Mouse (Mus musculus): Measurements from ENCODE around the gene Gucy2c.
"Not testable (repeated sequence)": the region's sequence is repeated elsewhere in the genome, so short reads cannot be mapped to it uniquely, and the experiment has no call there.

Gucy2c gene

GRCm38 (mm10) chr6:136803739-136804633, 22.4 kb upstream of the Gucy2c start, which contains the start of gene Hist4h4:
Gene Hist4h4, minus strand, starts transcription at chr6:136804415.
- DNase-seq (ENCODE audit: low read depth, low spot score), result peak; percentile 92

GRCm38 (mm10) chr6:136803093-136803738, 21.7 kb upstream of the Gucy2c start:
- DNase-seq (ENCODE audit: low read depth, low spot score), result no peak

- DNase-seq (ENCODE audit: low read depth, low spot score), result no peak
Observed at GRCm38 (mm10) chr6:136801274-136801673, 19.7 kb upstream of the Gucy2c start.

- no peak for DNase-seq (ENCODE audit: low read depth, low spot score)
Observed at GRCm38 (mm10) chr6:136800710-136801109, 19.1 kb upstream of the Gucy2c start.

GRCm38 (mm10) chr6:136797874-136798693, 16.5 kb upstream of the Gucy2c start:
- DNase-seq (ENCODE audit: low read depth, low spot score), result not testable (repeated sequence)

GRCm38 (mm10) chr6:136795850-136796249, 14.3 kb upstream of the Gucy2c start:
- no peak for DNase-seq (ENCODE audit: low read depth, low spot score)

GRCm38 (mm10) chr6:136795110-136795509, 13.5 kb upstream of the Gucy2c start:
- no peak for DNase-seq (ENCODE audit: low read depth, low spot score)

GRCm38 (mm10) chr6:136793831-136794525, 12.4 kb upstream of the Gucy2c start:
- no peak for DNase-seq (ENCODE audit: low read depth, low spot score)

- no peak for DNase-seq (ENCODE audit: low read depth, low spot score)
Observed at GRCm38 (mm10) chr6:136792884-136793758, 11.6 kb upstream of the Gucy2c start.

- no peak for DNase-seq (ENCODE audit: low read depth, low spot score)
Observed at GRCm38 (mm10) chr6:136789391-136789971, 7.9 kb upstream of the Gucy2c start.

- DNase-seq (ENCODE audit: low read depth, low spot score), result no peak
Observed at GRCm38 (mm10) chr6:136782761-136783160, 1.2 kb upstream of the Gucy2c start.

- DNase-seq (ENCODE audit: low read depth, low spot score), result no peak
Observed at GRCm38 (mm10) chr6:136782146-136782545, 581 bp upstream of the Gucy2c start.

GRCm38 (mm10) chr6:136776392-136776791, 5.2 kb downstream of the Gucy2c start:
- no peak for DNase-seq (ENCODE audit: low read depth, low spot score)

- no peak for DNase-seq (ENCODE audit: low read depth, low spot score)
Observed at GRCm38 (mm10) chr6:136769859-136770258, 11.7 kb downstream of the Gucy2c start.

GRCm38 (mm10) chr6:136769143-136769542, 12.4 kb downstream of the Gucy2c start:
- no peak for DNase-seq (ENCODE audit: low read depth, low spot score)

- DNase-seq (ENCODE audit: low read depth, low spot score), result no peak
Observed at GRCm38 (mm10) chr6:136763912-136764311, 17.7 kb downstream of the Gucy2c start.

GRCm38 (mm10) chr6:136750567-136750966, 31.0 kb downstream of the Gucy2c start:
- no peak for DNase-seq (ENCODE audit: low read depth, low spot score)

- no peak for DNase-seq (ENCODE audit: low read depth, low spot score)
Observed at GRCm38 (mm10) chr6:136745586-136745985, 36.0 kb downstream of the Gucy2c start.

GRCm38 (mm10) chr6:136743729-136744128, 37.8 kb downstream of the Gucy2c start:
- no peak for DNase-seq (ENCODE audit: low read depth, low spot score)

Data from retina, adult 2 months (tissue).